Mouse (Mus musculus): ENCODE results near the gene Ppip5k2. TPM values are rescaled to one million over a fixed set of nuclear protein-coding genes. Genes with fewer than 3 reads are reported as not detected.

Gene Ppip5k2
- total RNA-seq, 2 experiments from 2014 or later: 90.2 to 117 TPM

GRCm38 (mm10) chr1:97761477-97761876, 8.7 kb downstream of the Ppip5k2 start:
- intact Hi-C loops (cut with DNase I): no loop called here
- peak; percentile 17 to 36 for DNase-seq

GRCm38 (mm10) chr1:97760598-97760997, 9.6 kb downstream of the Ppip5k2 start:
- intact Hi-C loops (cut with DNase I): no loop called here
- DNase-seq: peak in 1 of 2 experiments; percentile 28

GRCm38 (mm10) chr1:97759841-97760240, 10.4 kb downstream of the Ppip5k2 start:
- no peak for DNase-seq
- intact Hi-C loops (cut with DNase I): no loop called here

- intact Hi-C loops (cut with DNase I): no loop called here
- no peak for DNase-seq
These were observed 15.8 kb downstream of the Ppip5k2 start for GRCm38 (mm10) chr1:97754392-97754791.

GRCm38 (mm10) chr1:97753216-97753615, 17.0 kb downstream of the Ppip5k2 start:
- intact Hi-C loops (cut with DNase I): no loop called here

GRCm38 (mm10) chr1:97748163-97748562, 22.0 kb downstream of the Ppip5k2 start:
- DNase-seq: no peak
- intact Hi-C loops (cut with DNase I): no loop called here

More at GRCm38 (mm10) chr1:97753216-97753615, 17.0 kb downstream of the Ppip5k2 start:
- no peak for DNase-seq

GRCm38 (mm10) chr1:97746261-97746660, 23.9 kb downstream of the Ppip5k2 start:
- DNase-seq: no peak
- intact Hi-C loops (cut with DNase I): no loop called here

- no peak for DNase-seq
- intact Hi-C loops (cut with DNase I): no loop called here
These were observed 24.5 kb downstream of the Ppip5k2 start for GRCm38 (mm10) chr1:97745712-97746111.

GRCm38 (mm10) chr1:97743063-97743462, 27.1 kb downstream of the Ppip5k2 start:
- intact Hi-C loops (cut with DNase I): no loop called here
- DNase-seq: no peak

- no peak for DNase-seq
- intact Hi-C loops (cut with DNase I): loop anchor here (10.0 kb wide), 1 partner anchor 75 kb away; no protein-coding TSS in a partner anchor
These were observed 40.9 kb downstream of the Ppip5k2 start for GRCm38 (mm10) chr1:97729339-97729738.

- peak in 1 of 2 experiments; percentile 12 for DNase-seq
- intact Hi-C loops (cut with DNase I): loop anchor here (10.0 kb wide), 1 partner anchor 78 kb away; no protein-coding TSS in a partner anchor
These were observed 43.5 kb downstream of the Ppip5k2 start for GRCm38 (mm10) chr1:97726730-97727129.

GRCm38 (mm10) chr1:97718440-97718839, 51.8 kb downstream of the Ppip5k2 start:
- no peak for DNase-seq
- intact Hi-C loops (cut with DNase I): no loop called here

- no peak for DNase-seq
- intact Hi-C loops (cut with DNase I): no loop called here
These were observed 55.8 kb downstream of the Ppip5k2 start for GRCm38 (mm10) chr1:97714334-97714868.

- DNase-seq: no peak
- intact Hi-C loops (cut with DNase I): no loop called here
These were observed 59.7 kb downstream of the Ppip5k2 start for GRCm38 (mm10) chr1:97710520-97710919.

GRCm38 (mm10) chr1:97705389-97705788, 64.8 kb downstream of the Ppip5k2 start:
- intact Hi-C loops (cut with DNase I): no loop called here
- DNase-seq: no peak

GRCm38 (mm10) chr1:97704646-97705045, 65.6 kb downstream of the Ppip5k2 start:
- intact Hi-C loops (cut with DNase I): no loop called here
- no peak for DNase-seq

GRCm38 (mm10) chr1:97698956-97699570, 71.1 kb downstream of the Ppip5k2 start:
- peak; percentile 14 to 25 for DNase-seq
- intact Hi-C loops (cut with DNase I): no loop called here

- no peak for DNase-seq
- intact Hi-C loops (cut with DNase I): no loop called here
These were observed 72.9 kb downstream of the Ppip5k2 start for GRCm38 (mm10) chr1:97697273-97697672.

GRCm38 (mm10) chr1:97693825-97694224, 76.4 kb downstream of the Ppip5k2 start:
- DNase-seq: no peak
- intact Hi-C loops (cut with DNase I): no loop called here

GRCm38 (mm10) chr1:97688756-97689155, 81.5 kb downstream of the Ppip5k2 start:
- peak; percentile 32 to 48 for DNase-seq
- intact Hi-C loops (cut with DNase I): loop anchor here (5.0 kb wide), 1 partner anchor 651 kb away; no protein-coding TSS in a partner anchor

- intact Hi-C loops (cut with DNase I): no loop called here
- no peak for DNase-seq
These were observed 93.6 kb downstream of the Ppip5k2 start for GRCm38 (mm10) chr1:97676526-97677177.

GRCm38 (mm10) chr1:97676115-97676514, 94.1 kb downstream of the Ppip5k2 start:
- no peak for DNase-seq
- intact Hi-C loops (cut with DNase I): no loop called here

All from heart, postnatal 14 days (tissue).